Mouse (Mus musculus): ENCODE measurements around the gene Timm8a2.

GRCm38 (mm10) chr14:122013417-122013951 lies 21.0 kb upstream of the Timm8a2 start:
- TF ChIP-seq CTCF (IDR thresholded peaks at IDR 0.05) (no peak), POLR2A (IDR thresholded peaks at IDR 0.05; ENCODE audit: insufficient read depth, low read depth, low read length) (0 out of 2 replicates have a peak, but pooled peaks have one; percentile 8)

Measured in heart, adult 2 months (tissue).